Comparison of ENCODE assay signal across 29 mouse cellular contexts in the genomic region with DNA sequence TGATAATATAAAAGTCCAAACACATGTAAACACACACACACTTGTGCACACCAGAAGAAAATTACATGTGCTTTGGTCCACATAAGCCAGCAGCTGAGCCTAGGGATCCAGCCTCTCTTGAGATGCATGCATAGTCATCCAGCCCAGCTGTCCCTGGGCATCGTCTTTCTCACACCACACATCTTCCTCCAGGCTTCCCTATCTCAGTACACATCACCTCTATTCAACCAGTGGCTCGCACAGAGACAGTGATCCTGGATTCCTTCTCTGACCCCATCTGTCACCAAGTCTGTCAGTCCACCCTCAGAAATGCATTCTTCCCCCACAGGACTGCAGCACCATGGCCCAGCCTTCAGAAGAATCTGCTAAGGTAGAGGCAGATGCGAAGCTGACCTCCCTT.
A peak's percentile ranks its signal among the peaks of the same experiment; 100 is the strongest.
DNase-seq lines count a peak whose midpoint lies in the region; ATAC-seq and TF ChIP-seq lines count a peak whose summit lies in the region.
"Had no signal": no experiment of that assay in that cellular context is flagged by ENCODE, and none has a peak within 500 bp of the region (broad histone marks: within the 10 kb centered on the region; RNA-seq: fewer than 3 reads in every experiment).

No protein-coding gene starts in this region.

- no peak for TF ChIP-seq CTCF in olfactory bulb, adult 2 months (IDR thresholded peaks at IDR 0.05; ENCODE audit: insufficient read depth, low read depth, low read length)

- H3K4me2 ChIP-seq in heart, embryonic 13.5 days = no peak overlapping the region
- no peak overlapping the region for H3K4me2 ChIP-seq in liver, embryonic 12.5 days
- H3K4me2 ChIP-seq: embryonic facial prominence, embryonic 13.5 days; intestine, embryonic 15.5 days; limb, embryonic 12.5 days; lung, embryonic 15.5 days; midbrain, embryonic 12.5 days; neural tube, embryonic 15.5 days; stomach, embryonic 15.5 days had no signal

- H3K36me3 ChIP-seq in heart, embryonic 13.5 days = 0 out of 2 replicates have a peak, but pooled peaks cover 2% of the 10 kb centered on the region
- H3K36me3 ChIP-seq in liver, embryonic 12.5 days = no peaks in the 10 kb centered on the region
- H3K36me3 ChIP-seq: embryonic facial prominence, embryonic 13.5 days; intestine, embryonic 15.5 days; limb, embryonic 12.5 days; lung, embryonic 15.5 days; midbrain, embryonic 12.5 days; neural tube, embryonic 15.5 days; stomach, embryonic 15.5 days had no signal

- peak overlapping the region; percentile 3; the same call in 1 of the 2 replicates for H3K9ac ChIP-seq in heart, embryonic 13.5 days
- H3K9ac ChIP-seq in liver, embryonic 12.5 days = no peak overlapping the region
- H3K9ac ChIP-seq: embryonic facial prominence, embryonic 13.5 days; intestine, embryonic 15.5 days; limb, embryonic 12.5 days; lung, embryonic 15.5 days; midbrain, embryonic 12.5 days; neural tube, embryonic 15.5 days; stomach, embryonic 15.5 days had no signal

- peaks cover 69% of the 10 kb centered on the region for H3K4me1 ChIP-seq in heart, embryonic 13.5 days
- peaks cover 19% of the 10 kb centered on the region for H3K4me1 ChIP-seq in olfactory bulb, adult 2 months (ENCODE audit: control insufficient read depth, insufficient read depth, low read length)
- peaks cover 19% of the 10 kb centered on the region for H3K4me1 ChIP-seq in liver, embryonic 12.5 days

- no peak overlapping the region for H3K27ac ChIP-seq in heart, embryonic 13.5 days (replicated peaks)
- peak overlapping the region; percentile 36 for H3K27ac ChIP-seq in olfactory bulb, adult 2 months (ENCODE audit: insufficient read depth, low read depth, low read length)
- H3K27ac ChIP-seq in liver, embryonic 12.5 days = no peak overlapping the region
- H3K27ac ChIP-seq: embryonic facial prominence, embryonic 13.5 days; gastrocnemius, adult 2 months; heart, adult 2 months; hindbrain, postnatal 0 days; intestine, embryonic 15.5 days; kidney, postnatal 0 days; limb, embryonic 12.5 days; lung, embryonic 15.5 days; midbrain, embryonic 12.5 days; neural tube, embryonic 15.5 days; stomach, embryonic 15.5 days had no signal

- WGBS in heart, embryonic 13.5 days = 20% methylated on average over 3 of the region's 3 CpGs
- 69% methylated on average over 3 of the region's 3 CpGs for WGBS in olfactory bulb, adult 2 months
- WGBS in liver, embryonic 12.5 days (ENCODE audit: insufficient replicate concordance) = 38% methylated on average over 3 of the region's 3 CpGs

- no peaks in the 10 kb centered on the region for H3K9me3 ChIP-seq in heart, embryonic 13.5 days
- H3K9me3 ChIP-seq in liver, embryonic 12.5 days (replicated peaks) = no peaks in the 10 kb centered on the region
- H3K9me3 ChIP-seq: embryonic facial prominence, embryonic 13.5 days; intestine, embryonic 15.5 days; limb, embryonic 12.5 days; lung, embryonic 15.5 days; midbrain, embryonic 12.5 days; neural tube, embryonic 15.5 days; stomach, embryonic 15.5 days had no signal

- intact Hi-C loops in heart, postnatal 25 days (cut with DNase I) = no loop called here

- DNase-seq in embryo, embryonic 9.5 days (ENCODE audit: extremely low spot score) = peak; percentile 15
- DNase-seq in embryo, embryonic 11 days = no peak
- DNase-seq in heart, postnatal 25 days (ENCODE audit: low spot score) = no peak
- DNase-seq in 3T3-L1 (ENCODE audit: low read depth, low spot score) = peak; percentile 88
- DNase-seq: adrenal gland, postnatal 25 days; cerebellum, adult 11-12 months; cerebellum, adult 9-11 months; gastrocnemius, adult 2 months; gastrocnemius, postnatal 36 days; heart, adult 2 months; kidney, adult 8-10 months; kidney, postnatal 4 days; right cerebral cortex, postnatal 25 days; thymus, postnatal 14 days had no signal

- H3K4me3 ChIP-seq in heart, embryonic 13.5 days = no peak overlapping the region
- H3K4me3 ChIP-seq in olfactory bulb, adult 2 months (ENCODE audit: insufficient read depth, low read depth, low read length) = no peak overlapping the region
- no peak overlapping the region for H3K4me3 ChIP-seq in liver, embryonic 12.5 days
- H3K4me3 ChIP-seq: embryonic facial prominence, embryonic 13.5 days; erythroblast, embryonic 14.5 days; gastrocnemius, adult 2 months; heart, adult 2 months; intestine, embryonic 15.5 days; limb, embryonic 12.5 days; lung, embryonic 15.5 days; midbrain, embryonic 12.5 days; neural tube, embryonic 15.5 days; stomach, embryonic 15.5 days had no signal

- ATAC-seq in heart, embryonic 13.5 days (ENCODE audit: extremely low read depth, insufficient number of reproducible peaks, low FRiP score, low TSS enrichment) = no peak
- no peak for ATAC-seq in liver, embryonic 12.5 days
- ATAC-seq: CD4-positive, CD25-positive, alpha-beta regulatory T cell, adult 4 months; forebrain, embryonic 16.5 days; hindbrain, postnatal 0 days; intestine, embryonic 15.5 days had no signal

- no peak for TF ChIP-seq POLR2A in olfactory bulb, adult 2 months (IDR thresholded peaks at IDR 0.05; ENCODE audit: insufficient read depth, low read depth, low read length)

- H3K27me3 ChIP-seq in heart, embryonic 13.5 days (replicated peaks) = no peaks in the 10 kb centered on the region
- no peaks in the 10 kb centered on the region for H3K27me3 ChIP-seq in liver, embryonic 12.5 days (replicated peaks)
- H3K27me3 ChIP-seq: embryonic facial prominence, embryonic 13.5 days; intestine, embryonic 15.5 days; limb, embryonic 12.5 days; lung, embryonic 15.5 days; midbrain, embryonic 12.5 days; neural tube, embryonic 15.5 days; stomach, embryonic 15.5 days had no signal

Comparison
In these comparisons a context has a peak if more than half of its experiments do, and no peak if none do; other contexts are left out.
1. DNase-seq: peak in embryo, embryonic 9.5 days (single experiment) and 3T3-L1 (single experiment); none in embryo, embryonic 11 days (single experiment) and heart, postnatal 25 days (single experiment).